Mouse (Mus musculus) erythroblast, embryonic 14.5 days (primary cell): ENCODE results near the gene Casp7.

Source experiments
- GATA1 ChIP-seq: IDR thresholded peaks from 2 replicates; pipeline ENCODE4 v1.6.1; 2012; ENCODE audit warnings: low read length, inconsistent platforms, mixed read lengths
- TAL1 ChIP-seq: IDR thresholded peaks from 3 replicates; pipeline ENCODE4 v1.6.1; 2012; ENCODE audit warnings: low read length, inconsistent platforms, mixed read lengths

- TF ChIP-seq GATA1 (no peak), TAL1 (no peak)
These were observed 22.9 kb upstream of the Casp7 start for GRCm38 (mm10) chr19:56374011-56374410.
